Mouse (Mus musculus) midbrain, embryonic 16.5 days (tissue): ENCODE results near the gene Ppip5k1. TPM values are rescaled to one million over a fixed set of nuclear protein-coding genes. Genes with fewer than 3 reads are reported as not detected.

Source experiments
- ATAC-seq: fragments of 200-750 bp; cut with Nextera tagmentation; 2 replicates; pipeline ENCODE4 v1.8.0; 2017; ENCODE audit warnings: moderate TSS enrichment
- H3K27ac ChIP-seq: fragments of 300-500 bp; sonication (generic); 2 replicates; pipeline ENCODE4 v1.5.1; 2014; ENCODE audit warnings: mild to moderate bottlenecking, low read length, mixed read lengths
- H3K27me3 ChIP-seq: fragments of 300-500 bp; sonication (generic); 2 replicates; pipeline ENCODE4 v1.6.1; 2014; ENCODE audit warnings: low read depth, low read length, mixed read lengths; ENCODE audit not compliant: control insufficient read depth, insufficient read depth
- H3K36me3 ChIP-seq: fragments of 300-500 bp; sonication (generic); 2 replicates; pipeline ENCODE4 v1.6.1; 2014; ENCODE audit warnings: mild to moderate bottlenecking, low read length, moderate library complexity, mixed read lengths; ENCODE audit not compliant: control insufficient read depth, insufficient read depth
- H3K4me1 ChIP-seq: fragments of 300-500 bp; sonication (generic); 2 replicates; pipeline ENCODE4 v1.6.1; 2014; ENCODE audit warnings: mild to moderate bottlenecking, low read length, mixed read lengths; ENCODE audit not compliant: control insufficient read depth, insufficient read depth
- H3K4me2 ChIP-seq: fragments of 300-500 bp; sonication (generic); 2 replicates; pipeline ENCODE4 v1.6.1; 2014; ENCODE audit warnings: mild to moderate bottlenecking, low read length, mixed read lengths
- H3K4me3 ChIP-seq: fragments of 300-500 bp; sonication (generic); 2 replicates; pipeline ENCODE4 v1.5.1; 2014; ENCODE audit warnings: low read depth, mild to moderate bottlenecking, low read length, moderate library complexity, mixed read lengths
- H3K9ac ChIP-seq: fragments of 300-500 bp; sonication (generic); 2 replicates; pipeline ENCODE4 v1.6.1; 2014; ENCODE audit warnings: low read depth, low read length, mixed read lengths
- H3K9me3 ChIP-seq: fragments of 300-500 bp; sonication (generic); replicated peaks from 2 replicates; pipeline ENCODE4 v1.6.1; 2014; ENCODE audit warnings: mild to moderate bottlenecking, low read length, mixed read lengths; ENCODE audit not compliant: control insufficient read depth, poor library complexity, severe bottlenecking
- WGBS: fragments of 180-500 bp; shearing (Covaris S2); extraction: QIAGEN DNeasy Blood & Tissue Kit; methylation state at CpG from one replicate; pipeline ENCODE4 v1.1.7; 2014; 5-methylcytosine and 5-hydroxymethylcytosine counted together
- polyA plus RNA-seq: library from polyadenylated mRNA; unstranded; fragments of >200 nt; fragmentation: Nextera tagmentation; extraction: Ambion mirVana; gene quantifications from 2 replicates; pipeline ENCODE4 v1.2.1, GENCODE M21; 2015

Gene Ppip5k1
- polyA plus RNA-seq, 1 experiment from 2014 or later = 23.3 TPM

- Histone ChIP-seq H3K9ac (peak overlapping the region; percentile 78; the same call in 1 of the 2 replicates), H3K4me3 (peak overlapping the region; percentile 50), H3K9me3 (no peaks in the 10 kb centered on the region), H3K27me3 (peaks cover 10% of the 10 kb centered on the region; the same call in 1 of the 2 replicates), H3K36me3 (peaks cover 5% of the 10 kb centered on the region), H3K27ac (no peak overlapping the region), H3K4me1 (peaks cover 15% of the 10 kb centered on the region), H3K4me2 (peak overlapping the region; percentile 62)
- ATAC-seq = no peak
- 48% methylated on average over 4 of the region's 4 CpGs for WGBS
These were observed 4.3 kb upstream of the Ppip5k1 start for GRCm38 (mm10) chr2:121359461-121359860.

- WGBS = under 1% methylated on average over 16 of the region's 16 CpGs
These were observed 3.2 kb upstream of the Ppip5k1 start for GRCm38 (mm10) chr2:121358381-121358780.

GRCm38 (mm10) chr2:121357961-121358360 lies 2.8 kb upstream of the Ppip5k1 start:
- peak overlapping the region; percentile 50 for H3K4me3 ChIP-seq
- WGBS = 1% methylated on average over 4 of the region's 4 CpGs

More at GRCm38 (mm10) chr2:121358381-121358780, 3.2 kb upstream of the Ppip5k1 start:
- H3K4me1 ChIP-seq = peaks cover 21% of the 10 kb centered on the region
- ATAC-seq = peak; percentile 88
- H3K36me3 ChIP-seq = peaks cover 2% of the 10 kb centered on the region; the same call in 1 of the 2 replicates
- no peaks in the 10 kb centered on the region for H3K9me3 ChIP-seq
- peak overlapping the region; percentile 78 for H3K9ac ChIP-seq
- H3K27me3 ChIP-seq = peaks cover 10% of the 10 kb centered on the region; the same call in 1 of the 2 replicates
- H3K4me2 ChIP-seq = peak overlapping the region; percentile 62
- peak overlapping the region; percentile 73 for H3K27ac ChIP-seq
- H3K4me3 ChIP-seq = peak overlapping the region; percentile 50

GRCm38 (mm10) chr2:121357494-121357893 lies 2.3 kb upstream of the Ppip5k1 start, which contains the start of gene Ckmt1:
Gene Ckmt1 (plus strand): TSS chr2:121357714.
- H3K27me3 ChIP-seq = peaks cover 10% of the 10 kb centered on the region; the same call in 1 of the 2 replicates
- H3K27ac ChIP-seq = peak within 1 kb of the TSS; percentile 73
- no peak for ATAC-seq
- H3K4me3 ChIP-seq = peak within 1 kb of the TSS; percentile 50
- peaks cover 21% of the 10 kb centered on the region for H3K4me1 ChIP-seq
- H3K9ac ChIP-seq = peak within 1 kb of the TSS; percentile 78
- no peaks in the 10 kb centered on the region for H3K36me3 ChIP-seq
- no peaks in the 10 kb centered on the region for H3K9me3 ChIP-seq
- WGBS = 73% methylated on average over 5 of the region's 5 CpGs
- peak within 1 kb of the TSS; percentile 62 for H3K4me2 ChIP-seq

More at GRCm38 (mm10) chr2:121357961-121358360, 2.8 kb upstream of the Ppip5k1 start:
- peaks cover 10% of the 10 kb centered on the region; the same call in 1 of the 2 replicates for H3K27me3 ChIP-seq
- ATAC-seq = no peak
- peak overlapping the region; percentile 73 for H3K27ac ChIP-seq
- peaks cover 21% of the 10 kb centered on the region for H3K4me1 ChIP-seq
- peaks cover 1% of the 10 kb centered on the region; the same call in 1 of the 2 replicates for H3K36me3 ChIP-seq
- H3K9me3 ChIP-seq = no peaks in the 10 kb centered on the region
- peak overlapping the region; percentile 78 for H3K9ac ChIP-seq
- H3K4me2 ChIP-seq = peak overlapping the region; percentile 62

- Histone ChIP-seq H3K27ac (peak overlapping the region; percentile 89), H3K4me3 (peak overlapping the region; percentile 80), H3K36me3 (peaks cover 5% of the 10 kb centered on the region), H3K4me1 (peaks cover 19% of the 10 kb centered on the region), H3K27me3 (peaks cover 10% of the 10 kb centered on the region; the same call in 1 of the 2 replicates), H3K4me2 (peak overlapping the region; percentile 92), H3K9ac (peak overlapping the region; percentile 94), H3K9me3 (no peaks in the 10 kb centered on the region)
- 7% methylated on average over 6 of the region's 6 CpGs for WGBS
- no peak for ATAC-seq
These were observed 818 bp downstream of the Ppip5k1 start for GRCm38 (mm10) chr2:121354378-121354777.

GRCm38 (mm10) chr2:121353156-121353555 lies 2.0 kb downstream of the Ppip5k1 start:
- H3K27me3 ChIP-seq = peaks cover 10% of the 10 kb centered on the region; the same call in 1 of the 2 replicates
- H3K27ac ChIP-seq = no peak overlapping the region
- no peaks in the 10 kb centered on the region for H3K9me3 ChIP-seq
- H3K36me3 ChIP-seq = peaks cover 6% of the 10 kb centered on the region
- ATAC-seq = no peak
- no peak overlapping the region for H3K4me2 ChIP-seq
- H3K9ac ChIP-seq = no peak overlapping the region
- H3K4me1 ChIP-seq = peaks cover 15% of the 10 kb centered on the region
- 75% methylated on average over 8 of the region's 8 CpGs for WGBS
- no peak overlapping the region for H3K4me3 ChIP-seq

- Histone ChIP-seq H3K4me1 (no peaks in the 10 kb centered on the region), H3K4me2 (no peak overlapping the region), H3K9me3 (no peaks in the 10 kb centered on the region), H3K27ac (no peak overlapping the region), H3K4me3 (no peak overlapping the region), H3K9ac (no peak overlapping the region), H3K36me3 (peaks cover 33% of the 10 kb centered on the region), H3K27me3 (no peaks in the 10 kb centered on the region)
- ATAC-seq = no peak
These were observed 16.1 kb downstream of the Ppip5k1 start for GRCm38 (mm10) chr2:121339057-121339456.

GRCm38 (mm10) chr2:121329492-121329891 lies 25.7 kb downstream of the Ppip5k1 start:
- H3K4me2 ChIP-seq = no peak overlapping the region
- no peak for ATAC-seq
- H3K27me3 ChIP-seq = no peaks in the 10 kb centered on the region
- H3K9ac ChIP-seq = no peak overlapping the region
- WGBS = 93% methylated on average over 2 of the region's 2 CpGs
- H3K4me1 ChIP-seq = no peaks in the 10 kb centered on the region
- no peak overlapping the region for H3K27ac ChIP-seq
- no peak overlapping the region for H3K4me3 ChIP-seq
- peaks cover 22% of the 10 kb centered on the region for H3K36me3 ChIP-seq
- H3K9me3 ChIP-seq = no peaks in the 10 kb centered on the region

- no peak overlapping the region for H3K4me2 ChIP-seq
- H3K4me3 ChIP-seq = no peak overlapping the region
- H3K9ac ChIP-seq = no peak overlapping the region
- no peak overlapping the region for H3K27ac ChIP-seq
- H3K36me3 ChIP-seq = peaks cover 14% of the 10 kb centered on the region
- H3K27me3 ChIP-seq = no peaks in the 10 kb centered on the region
- H3K9me3 ChIP-seq = no peaks in the 10 kb centered on the region
- no peaks in the 10 kb centered on the region for H3K4me1 ChIP-seq
- WGBS = 82% methylated on average over 10 of the region's 10 CpGs
- ATAC-seq = no peak
These were observed 31.3 kb downstream of the Ppip5k1 start for GRCm38 (mm10) chr2:121323693-121324470.
